Mouse (Mus musculus) heart, adult 9 months (tissue): ENCODE data around the gene Mxi1.
A peak's percentile ranks its signal among the peaks of the same experiment; 100 is the strongest.
"Not testable (repeated sequence)": the region's sequence is repeated elsewhere in the genome, so short reads cannot be mapped to it uniquely, and the experiment has no call there.

ENCODE experiments used
- DNase-seq, 2 experiments: peaks; one replicate each; pipeline ENCODE4 v3.0.0; 2022; ENCODE audit warnings: low spot score in 2 of 2

The Mxi1 gene

GRCm38 (mm10) chr19:53364551-53364950 is 54.2 kb downstream of the Mxi1 start:
- DNase-seq, result no peak

- DNase-seq, result peak; percentile 76 to 80
These were observed 54.6 kb downstream of the Mxi1 start for GRCm38 (mm10) chr19:53364963-53365362.

- DNase-seq, result no peak
These were observed 55.9 kb downstream of the Mxi1 start for GRCm38 (mm10) chr19:53366057-53366775.

GRCm38 (mm10) chr19:53366881-53367280 is 56.6 kb downstream of the Mxi1 start:
- DNase-seq, result no peak

GRCm38 (mm10) chr19:53369469-53370043 is 59.2 kb downstream of the Mxi1 start:
- DNase-seq, result peak; percentile 56 to 74

GRCm38 (mm10) chr19:53370233-53370632 is 59.9 kb downstream of the Mxi1 start:
- DNase-seq, result no peak

GRCm38 (mm10) chr19:53371666-53372065 is 61.3 kb downstream of the Mxi1 start, which contains the start of gene Gm10197:
TSS of gene Gm10197 (minus strand) at chr19:53371766.
- DNase-seq, result no peak

GRCm38 (mm10) chr19:53373570-53373969 is 63.3 kb downstream of the Mxi1 start:
- no peak for DNase-seq

GRCm38 (mm10) chr19:53375299-53375698 is 65.0 kb downstream of the Mxi1 start:
- DNase-seq, result no peak

GRCm38 (mm10) chr19:53375816-53376215 is 65.5 kb downstream of the Mxi1 start:
- no peak for DNase-seq

- DNase-seq, result no peak
These were observed 67.3 kb downstream of the Mxi1 start for GRCm38 (mm10) chr19:53377652-53378051.

- DNase-seq, result no peak
These were observed 68.1 kb downstream of the Mxi1 start for GRCm38 (mm10) chr19:53378421-53378820.

- DNase-seq, result no peak
These were observed 73.0 kb downstream of the Mxi1 start for GRCm38 (mm10) chr19:53383336-53383735.

GRCm38 (mm10) chr19:53389417-53389816 is 79.1 kb downstream of the Mxi1 start:
- DNase-seq, result no peak

GRCm38 (mm10) chr19:53389851-53390431 is 79.6 kb downstream of the Mxi1 start:
- DNase-seq, result no peak

GRCm38 (mm10) chr19:53390495-53391007 is 80.2 kb downstream of the Mxi1 start, which contains the start of gene Smndc1:
TSS of gene Smndc1 (minus strand) at chr19:53390578.
- DNase-seq, result peak; percentile 99

- no peak for DNase-seq
These were observed 81.1 kb downstream of the Mxi1 start for GRCm38 (mm10) chr19:53391386-53391785.

GRCm38 (mm10) chr19:53391787-53392186 is 81.5 kb downstream of the Mxi1 start:
- no peak for DNase-seq

GRCm38 (mm10) chr19:53392781-53393343 is 82.5 kb downstream of the Mxi1 start:
- no peak for DNase-seq

- DNase-seq, result no peak
These were observed 83.3 kb downstream of the Mxi1 start for GRCm38 (mm10) chr19:53393646-53394045.

- DNase-seq, result peak; percentile 42 to 55
These were observed 84.2 kb downstream of the Mxi1 start for GRCm38 (mm10) chr19:53394552-53394951.

GRCm38 (mm10) chr19:53394956-53395355 is 84.6 kb downstream of the Mxi1 start:
- DNase-seq, result not testable (repeated sequence)
